Mouse (Mus musculus) bone marrow, adult 2 months (tissue): ENCODE data around the gene Maats1. TPM values are rescaled to one million over a fixed set of nuclear protein-coding genes. Genes with fewer than 3 reads are reported as not detected.

Experiments used
- H3K27ac ChIP-seq: fragments of 200-500 bp; 2 replicates; pipeline ENCODE4 v1.5.1; 2012; ENCODE audit warnings: low read depth, mild to moderate bottlenecking, control low read depth, inconsistent platforms, low read length; ENCODE audit not compliant: control insufficient read depth, poor library complexity, insufficient read depth
- H3K4me1 ChIP-seq: fragments of 200-500 bp; 2 replicates; pipeline ENCODE4 v1.6.1; 2011; ENCODE audit warnings: low read length; ENCODE audit not compliant: control insufficient read depth, insufficient read depth
- H3K4me3 ChIP-seq: fragments of 200-500 bp; replicated peaks from 2 replicates; pipeline ENCODE3; 2011; ENCODE audit warnings: mild to moderate bottlenecking, low read depth, low read length, control low read depth; ENCODE audit not compliant: control insufficient read depth
- CTCF ChIP-seq: fragments of 200-500 bp; IDR thresholded peaks from 2 replicates; pipeline ENCODE4 v1.5.1; 2011; ENCODE audit warnings: low read length, control low read depth; ENCODE audit not compliant: control insufficient read depth, insufficient read depth
- POLR2A ChIP-seq: fragments of 200-500 bp; IDR thresholded peaks from 2 replicates; pipeline ENCODE4 v1.6.1; 2011; ENCODE audit warnings: low read depth, mild to moderate bottlenecking, control low read depth, low read length, borderline replicate concordance; ENCODE audit not compliant: control insufficient read depth
- WGBS: fragments of 180-500 bp; shearing (Covaris S2); methylation state at CpG from one replicate; pipeline ENCODE4 v1.1.7; 2018; 5-methylcytosine and 5-hydroxymethylcytosine counted together
- polyA plus RNA-seq: library from polyadenylated mRNA; stranded (reverse); fragments of >200 nt; gene quantifications from 2 replicates; pipeline ENCODE4 v1.2.4, GENCODE M21; 2011; ENCODE audit warnings: low replicate concordance; ENCODE audit not compliant: missing spikeins, insufficient read depth, insufficient read length

The Maats1 gene
- not detected in 2 replicates for polyA plus RNA-seq

DNA sequence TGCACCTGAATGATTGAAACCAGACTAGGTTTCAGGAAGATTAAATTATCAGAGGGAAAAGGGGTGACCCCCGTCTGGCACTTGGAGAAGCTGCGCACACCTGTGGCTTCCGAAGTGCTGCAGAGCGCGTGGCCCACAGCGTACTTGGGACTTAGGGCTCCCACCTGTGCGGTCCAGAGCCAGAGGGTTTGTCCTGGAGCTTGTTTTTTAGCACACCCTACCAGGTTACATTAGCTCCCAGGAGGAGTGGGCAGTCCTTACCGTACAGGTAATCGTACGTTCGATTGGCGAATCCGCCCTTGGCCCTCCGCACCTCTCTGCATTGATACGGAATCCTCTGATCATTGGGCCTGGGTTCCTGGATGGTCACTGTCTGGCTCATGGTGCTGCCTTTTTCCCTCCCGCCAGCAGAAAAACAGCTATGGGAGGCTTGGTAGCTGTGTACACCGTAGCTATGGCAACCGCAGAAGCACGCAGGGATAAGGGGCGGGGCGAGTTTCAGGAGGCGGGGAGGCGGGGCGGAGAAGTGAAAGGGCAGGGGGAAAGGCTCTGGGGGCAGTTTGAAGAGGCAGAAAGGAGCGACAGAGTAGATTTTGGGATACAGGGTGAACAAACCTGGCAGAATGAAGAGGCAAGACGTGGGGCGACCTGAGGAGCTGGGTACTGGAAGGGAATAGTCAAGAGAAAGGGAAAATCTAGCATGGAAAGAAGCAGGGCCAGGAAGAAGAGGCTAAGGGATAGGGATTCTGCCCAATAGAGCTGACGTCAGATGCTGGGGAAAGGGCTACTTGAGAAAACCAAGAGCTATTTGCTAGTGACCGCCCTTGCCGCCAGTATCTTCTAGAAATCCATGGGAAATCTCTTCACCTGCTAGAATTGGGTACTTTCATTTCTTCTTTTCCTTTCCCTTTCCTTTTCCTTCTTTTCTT lies at the start of gene Maats1:
Maats1 (minus strand) TSS at position 748 of the 929 bp plus-strand sequence.
- no peak for TF ChIP-seq POLR2A
- no peak for TF ChIP-seq CTCF
- 39% methylated on average over 30 of the region's 30 CpGs for WGBS
- no peaks in the 10 kb centered on the region for H3K4me1 ChIP-seq

GRCm38 (mm10) chr16:38390322-38390721 lies 48.4 kb upstream of the Maats1 start:
- Histone ChIP-seq H3K4me1 (no peaks in the 10 kb centered on the region; the same call in 1 of the 2 replicates), H3K27ac (no peak overlapping the region), H3K4me3 (no peak overlapping the region)
- WGBS, result 82% methylated on average over 7 of the region's 7 CpGs
- no peak for TF ChIP-seq CTCF
- TF ChIP-seq POLR2A, result no peak

More for the DNA sequence above, at the start of gene Maats1:
- no peak within 1 kb of the TSS for H3K27ac ChIP-seq
- no peak within 1 kb of the TSS for H3K4me3 ChIP-seq

DNA sequence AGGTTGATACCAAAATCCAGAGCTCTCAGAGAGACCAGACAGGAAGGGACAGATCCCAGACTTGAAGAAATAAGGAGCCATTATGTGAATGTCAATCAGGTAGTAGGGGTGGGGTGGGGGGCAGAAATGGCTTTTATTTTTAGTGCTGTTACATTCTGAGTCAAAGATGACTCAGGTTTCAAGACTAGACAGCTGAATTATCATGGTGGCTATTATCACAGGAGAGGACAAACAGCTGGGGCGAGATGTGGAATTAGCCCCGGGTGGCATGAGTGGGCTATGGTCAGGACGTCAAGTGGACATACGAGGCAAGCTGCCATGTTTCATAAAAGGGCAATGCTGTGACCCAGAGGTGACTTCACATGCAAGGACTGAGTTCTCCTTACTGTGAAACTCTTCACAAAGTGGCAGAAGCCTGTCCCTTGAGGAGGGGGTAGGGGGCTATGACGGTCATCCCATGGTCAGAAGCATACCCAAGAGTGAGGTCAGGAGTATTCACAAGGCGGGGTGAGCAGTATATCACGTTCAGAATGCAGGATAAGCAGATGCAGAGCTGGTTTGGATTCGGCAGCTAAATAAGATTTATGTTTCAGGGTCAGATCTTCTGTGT lies 47.4 kb upstream of the Maats1 start:
- TF ChIP-seq POLR2A (no peak), CTCF (no peak)
- Histone ChIP-seq H3K4me3 (no peak overlapping the region), H3K27ac (no peak overlapping the region), H3K4me1 (no peaks in the 10 kb centered on the region; the same call in 1 of the 2 replicates)
- WGBS, result 81% methylated on average over 8 of the region's 8 CpGs

- Histone ChIP-seq H3K27ac (no peak overlapping the region), H3K4me3 (no peak overlapping the region), H3K4me1 (no peaks in the 10 kb centered on the region; the same call in 1 of the 2 replicates)
- WGBS, result 76% methylated on average over 6 of the region's 6 CpGs
- TF ChIP-seq POLR2A (no peak), CTCF (no peak)
Measured at GRCm38 (mm10) chr16:38388757-38389156, 46.8 kb upstream of the Maats1 start.

GRCm38 (mm10) chr16:38387389-38387788 lies 45.4 kb upstream of the Maats1 start:
- Histone ChIP-seq H3K27ac (no peak overlapping the region), H3K4me1 (no peaks in the 10 kb centered on the region; the same call in 1 of the 2 replicates), H3K4me3 (no peak overlapping the region)
- 52% methylated on average over 6 of the region's 6 CpGs for WGBS
- TF ChIP-seq POLR2A (no peak), CTCF (no peak)

- H3K4me3 ChIP-seq, result no peak overlapping the region
- no peaks in the 10 kb centered on the region; the same call in 1 of the 2 replicates for H3K4me1 ChIP-seq
- WGBS, result 82% methylated on average over 4 of the region's 4 CpGs
- H3K27ac ChIP-seq, result no peak overlapping the region
- TF ChIP-seq CTCF (no peak), POLR2A (no peak)
Measured at GRCm38 (mm10) chr16:38385700-38386099, 43.8 kb upstream of the Maats1 start.

DNA sequence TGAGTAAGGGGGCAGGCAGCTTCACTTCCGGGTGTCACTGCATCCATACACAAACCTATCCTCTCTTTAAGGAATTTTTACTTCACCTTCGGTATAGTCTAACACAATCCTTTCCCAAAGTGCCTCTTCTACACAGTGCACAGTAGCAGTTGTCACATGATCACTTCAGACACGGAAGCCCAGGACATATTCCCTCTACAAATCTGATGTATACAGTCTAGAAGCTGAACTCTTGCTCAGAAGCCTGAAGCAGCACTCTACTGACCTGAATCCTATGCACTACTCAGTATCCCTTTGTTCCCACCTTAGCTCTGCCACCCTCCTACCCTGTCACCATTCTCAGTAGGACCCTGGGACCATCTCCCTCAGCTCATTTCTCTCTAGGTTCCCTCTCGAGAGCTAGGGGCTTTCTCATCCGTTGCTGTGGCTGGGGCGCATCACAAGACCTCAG lies 43.3 kb upstream of the Maats1 start:
- WGBS, result 86% methylated on average over 6 of the region's 6 CpGs
- Histone ChIP-seq H3K4me1 (no peaks in the 10 kb centered on the region; the same call in 1 of the 2 replicates), H3K27ac (no peak overlapping the region), H3K4me3 (no peak overlapping the region)
- no peak for TF ChIP-seq CTCF
- no peak for TF ChIP-seq POLR2A

GRCm38 (mm10) chr16:38383683-38384082 lies 41.7 kb upstream of the Maats1 start:
- 62% methylated on average over 2 of the region's 2 CpGs for WGBS
- TF ChIP-seq CTCF, result no peak
- TF ChIP-seq POLR2A, result no peak
- Histone ChIP-seq H3K4me1 (no peaks in the 10 kb centered on the region; the same call in 1 of the 2 replicates), H3K27ac (no peak overlapping the region), H3K4me3 (no peak overlapping the region)
